Mouse (Mus musculus): Measurements from ENCODE around the gene Tmem229a. TPM values are rescaled to one million over a fixed set of nuclear protein-coding genes. Genes with fewer than 3 reads are reported as not detected.

The Tmem229a gene
- 3.9 and 4.5 TPM in 2 replicates for polyA plus RNA-seq (2015; fragmentation: Nextera tagmentation; extraction: Ambion mirVana)

DNA sequence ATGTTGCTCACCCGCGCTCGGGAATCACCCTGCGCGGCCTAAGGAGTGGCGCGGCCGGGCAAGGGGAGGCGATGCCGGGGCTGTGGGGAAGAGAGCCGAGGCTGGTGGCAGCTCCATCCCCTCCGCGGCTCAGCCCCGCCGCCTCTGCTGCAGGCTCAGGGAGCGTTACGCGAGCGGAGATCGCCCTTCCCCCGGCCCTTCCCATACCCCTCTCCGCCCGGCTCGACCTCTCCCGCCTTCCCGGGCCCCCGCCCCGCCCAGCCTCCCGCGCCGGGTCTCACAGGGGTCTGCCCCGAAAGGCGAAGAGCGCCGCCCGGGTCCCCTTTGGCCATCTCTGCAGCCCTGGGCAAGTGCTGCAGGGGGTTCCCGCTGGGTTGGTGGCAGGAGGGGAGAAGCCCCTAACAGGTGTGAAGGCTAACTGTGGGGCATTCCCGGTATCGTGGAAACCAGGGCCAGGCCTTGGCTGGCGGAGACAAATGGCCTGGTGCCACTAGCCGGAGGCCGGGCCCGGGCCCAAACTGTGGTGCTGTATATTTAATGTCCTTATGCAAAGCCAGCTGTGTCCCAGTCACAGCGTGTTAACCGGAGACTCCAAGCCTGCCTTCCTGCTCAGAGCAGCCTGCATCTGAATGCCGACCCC, at the start of gene Tmem229a:
TSS of gene Tmem229a (minus strand) at position 352 of the 640 bp plus-strand sequence.
- no peaks in the 10 kb centered on the region for H3K9me3 ChIP-seq
- peaks cover 13% of the 10 kb centered on the region for H3K4me1 ChIP-seq (replicated peaks)
- peak within 1 kb of the TSS; percentile 91 for H3K27ac ChIP-seq (replicated peaks)
- H3K36me3 ChIP-seq: no peaks in the 10 kb centered on the region
- peak within 1 kb of the TSS; percentile 68 for H3K4me3 ChIP-seq
- H3K9ac ChIP-seq: peak within 1 kb of the TSS; percentile 90
- WGBS: 1% methylated on average over 37 of the region's 46 CpGs
- peaks cover 5% of the 10 kb centered on the region for H3K27me3 ChIP-seq
- H3K4me2 ChIP-seq: peak within 1 kb of the TSS; percentile 86
- ATAC-seq (ENCODE audit: low read depth): peak; percentile 91

- Histone ChIP-seq H3K9me3 (no peaks in the 10 kb centered on the region), H3K27me3 (no peaks in the 10 kb centered on the region), H3K36me3 (no peaks in the 10 kb centered on the region), H3K4me2 (no peak overlapping the region), H3K4me1 (replicated peaks) (no peaks in the 10 kb centered on the region), H3K9ac (no peak overlapping the region), H3K4me3 (no peak overlapping the region), H3K27ac (replicated peaks) (no peak overlapping the region)
- WGBS: 66% methylated on average over 2 of the region's 2 CpGs
- no peak for ATAC-seq (ENCODE audit: low read depth)
These were observed 37.7 kb upstream of the Tmem229a start for GRCm38 (mm10) chr6:24993754-24994153.

DNA sequence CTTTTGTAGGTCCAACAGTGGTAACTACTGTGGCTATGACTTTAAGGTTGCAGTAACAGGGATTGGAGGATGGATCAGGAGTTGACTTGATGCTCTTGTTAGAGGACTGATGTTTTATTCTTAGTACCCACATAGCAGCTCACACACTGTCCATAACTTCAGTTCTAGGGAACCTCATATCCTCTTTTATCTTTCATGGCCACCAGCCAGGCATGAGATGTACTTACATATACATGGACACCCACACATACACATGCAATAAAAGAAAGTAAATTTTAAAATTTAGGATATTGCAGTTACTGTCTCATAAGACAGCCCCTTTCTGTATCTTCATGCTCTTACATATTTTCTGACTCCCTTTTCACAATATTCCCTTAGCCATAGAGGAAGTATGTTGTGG, 33.7 kb upstream of the Tmem229a start:
- no peaks in the 10 kb centered on the region for H3K27me3 ChIP-seq
- no peak overlapping the region for H3K4me2 ChIP-seq
- ATAC-seq (ENCODE audit: low read depth): no peak
- no peak overlapping the region for H3K27ac ChIP-seq (replicated peaks)
- H3K4me1 ChIP-seq (replicated peaks): no peaks in the 10 kb centered on the region
- no peak overlapping the region for H3K4me3 ChIP-seq
- H3K9me3 ChIP-seq: no peaks in the 10 kb centered on the region
- H3K36me3 ChIP-seq: no peaks in the 10 kb centered on the region
- no peak overlapping the region for H3K9ac ChIP-seq

GRCm38 (mm10) chr6:24976176-24976575, 20.1 kb upstream of the Tmem229a start:
- H3K9ac ChIP-seq: no peak overlapping the region
- H3K36me3 ChIP-seq: no peaks in the 10 kb centered on the region
- no peak overlapping the region for H3K27ac ChIP-seq (replicated peaks)
- no peaks in the 10 kb centered on the region for H3K27me3 ChIP-seq
- 55% methylated on average over 2 of the region's 2 CpGs for WGBS
- no peaks in the 10 kb centered on the region for H3K9me3 ChIP-seq
- H3K4me1 ChIP-seq (replicated peaks): no peaks in the 10 kb centered on the region
- H3K4me2 ChIP-seq: no peak overlapping the region
- ATAC-seq (ENCODE audit: low read depth): no peak
- no peak overlapping the region for H3K4me3 ChIP-seq

DNA sequence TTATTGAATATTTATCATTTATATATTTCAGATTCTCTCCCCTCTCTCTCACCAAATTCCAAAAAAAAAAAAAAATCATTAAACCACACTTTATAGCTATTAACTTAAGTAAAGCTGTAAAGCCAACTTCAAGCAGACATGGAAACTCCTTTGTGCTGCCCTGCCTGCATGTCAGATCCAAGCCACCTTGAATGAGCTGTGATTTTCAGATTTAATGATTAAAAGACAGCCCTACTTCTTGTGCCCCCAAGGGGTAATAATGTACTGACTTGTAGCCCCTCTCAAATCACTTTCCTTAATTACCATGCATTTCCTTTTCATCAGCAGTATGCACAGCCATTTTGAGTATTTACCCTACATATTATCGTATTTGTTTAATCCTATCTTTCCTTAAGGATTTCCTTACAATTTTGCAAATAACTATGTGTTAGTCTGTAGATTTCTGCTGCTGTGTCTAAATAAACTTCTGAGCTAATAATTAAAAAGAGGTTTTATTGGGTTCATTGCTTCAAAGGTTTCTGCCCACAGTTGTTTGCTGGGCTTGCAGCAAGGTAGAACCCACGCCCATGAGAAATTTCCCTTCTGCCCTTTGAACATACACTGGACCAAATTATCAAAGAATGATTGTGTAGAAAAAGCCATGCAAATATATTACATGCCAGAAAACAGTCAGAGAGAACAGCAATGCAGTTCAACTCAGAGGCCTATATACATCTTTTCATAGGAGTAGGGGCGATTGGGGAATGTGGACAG, 12.6 kb upstream of the Tmem229a start:
- H3K9ac ChIP-seq: no peak overlapping the region
- no peaks in the 10 kb centered on the region for H3K36me3 ChIP-seq
- 82% methylated on average over 3 of the region's 3 CpGs for WGBS
- H3K9me3 ChIP-seq: no peaks in the 10 kb centered on the region
- H3K4me3 ChIP-seq: no peak overlapping the region
- H3K27me3 ChIP-seq: no peaks in the 10 kb centered on the region
- no peak overlapping the region for H3K4me2 ChIP-seq
- ATAC-seq (ENCODE audit: low read depth): no peak
- H3K27ac ChIP-seq (replicated peaks): no peak overlapping the region
- H3K4me1 ChIP-seq (replicated peaks): no peaks in the 10 kb centered on the region

- no peaks in the 10 kb centered on the region for H3K4me1 ChIP-seq (replicated peaks)
- H3K27me3 ChIP-seq: no peaks in the 10 kb centered on the region
- 93% methylated on average over 7 of the region's 7 CpGs for WGBS
- no peak overlapping the region for H3K4me2 ChIP-seq
- H3K9me3 ChIP-seq: no peaks in the 10 kb centered on the region
- H3K27ac ChIP-seq (replicated peaks): no peak overlapping the region
- no peak for ATAC-seq (ENCODE audit: low read depth)
- no peaks in the 10 kb centered on the region for H3K36me3 ChIP-seq
- no peak overlapping the region for H3K4me3 ChIP-seq
- H3K9ac ChIP-seq: no peak overlapping the region
These were observed 11.6 kb upstream of the Tmem229a start for GRCm38 (mm10) chr6:24967726-24968125.

- H3K36me3 ChIP-seq: no peaks in the 10 kb centered on the region
- H3K9ac ChIP-seq: no peak overlapping the region
- no peaks in the 10 kb centered on the region for H3K27me3 ChIP-seq
- H3K4me2 ChIP-seq: no peak overlapping the region
- H3K27ac ChIP-seq (replicated peaks): no peak overlapping the region
- H3K4me3 ChIP-seq: no peak overlapping the region
- no peaks in the 10 kb centered on the region for H3K4me1 ChIP-seq (replicated peaks)
- H3K9me3 ChIP-seq: no peaks in the 10 kb centered on the region
- no peak for ATAC-seq (ENCODE audit: low read depth)
- 68% methylated on average over 2 of the region's 2 CpGs for WGBS
These were observed 10.0 kb upstream of the Tmem229a start for GRCm38 (mm10) chr6:24966010-24966682.

GRCm38 (mm10) chr6:24963754-24964153, 7.7 kb upstream of the Tmem229a start:
- Histone ChIP-seq H3K4me3 (no peak overlapping the region), H3K27ac (replicated peaks) (no peak overlapping the region), H3K36me3 (no peaks in the 10 kb centered on the region), H3K9ac (no peak overlapping the region), H3K4me2 (no peak overlapping the region), H3K4me1 (replicated peaks) (no peaks in the 10 kb centered on the region), H3K27me3 (no peaks in the 10 kb centered on the region), H3K9me3 (no peaks in the 10 kb centered on the region)
- ATAC-seq (ENCODE audit: low read depth): no peak
- WGBS: 88% methylated on average over 5 of the region's 5 CpGs

- Histone ChIP-seq H3K27ac (replicated peaks) (peak overlapping the region; percentile 91), H3K9ac (peak overlapping the region; percentile 90), H3K4me1 (replicated peaks) (peaks cover 13% of the 10 kb centered on the region), H3K27me3 (peaks cover 5% of the 10 kb centered on the region), H3K4me2 (peak overlapping the region; percentile 86), H3K36me3 (no peaks in the 10 kb centered on the region), H3K9me3 (no peaks in the 10 kb centered on the region), H3K4me3 (peak overlapping the region; percentile 68)
- WGBS: 0% methylated on average over 2 of the region's 5 CpGs
- ATAC-seq (ENCODE audit: low read depth): peak; percentile 54; the same call in 1 of the 2 replicates
These were observed 483 bp upstream of the Tmem229a start for GRCm38 (mm10) chr6:24956586-24956973.

DNA sequence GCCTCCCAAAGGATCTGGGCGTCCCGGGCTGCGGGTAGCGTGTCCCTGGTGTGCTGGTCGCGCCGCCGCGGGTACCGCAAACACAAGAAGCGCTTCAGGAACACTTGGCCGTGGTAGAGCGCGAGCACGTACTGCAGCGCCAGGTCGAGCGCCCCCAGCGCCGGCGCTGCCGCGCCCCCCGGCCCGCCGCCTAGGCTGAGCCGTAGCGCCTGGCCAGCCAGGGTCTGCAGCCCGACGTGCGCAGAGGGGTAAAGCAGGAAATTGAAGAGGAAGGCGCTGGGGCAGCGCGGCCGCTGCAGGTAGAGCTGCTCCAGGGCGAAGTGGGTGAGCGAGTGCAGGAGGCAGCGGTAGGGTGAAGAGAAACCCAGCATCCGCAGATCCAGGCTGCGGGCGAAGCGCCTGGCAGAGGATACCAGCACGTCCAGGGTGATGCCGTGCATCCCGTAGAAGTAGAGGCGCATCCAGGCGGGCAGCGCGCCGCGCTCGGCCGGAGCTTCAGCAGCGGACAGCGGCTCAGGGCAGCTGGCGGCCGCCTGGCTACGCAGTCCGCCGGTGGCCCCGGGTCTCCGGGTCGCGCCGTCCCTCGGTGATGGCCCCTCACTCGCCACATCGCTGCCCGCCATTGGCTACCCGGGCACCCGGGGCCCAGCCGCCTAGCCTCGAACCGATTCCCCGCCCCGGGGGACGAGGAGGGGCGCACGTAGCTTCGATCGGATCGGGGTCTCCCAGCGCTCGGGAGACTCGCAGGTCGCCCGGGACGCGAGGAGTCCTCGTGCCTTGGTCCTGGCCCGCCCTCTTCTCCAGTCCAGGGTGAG, 759 bp downstream of the Tmem229a start:
- peak; percentile 89 for ATAC-seq (ENCODE audit: low read depth)
- no peaks in the 10 kb centered on the region for H3K9me3 ChIP-seq
- H3K27me3 ChIP-seq: peaks cover 5% of the 10 kb centered on the region
- peak overlapping the region; percentile 68 for H3K4me3 ChIP-seq
- peak overlapping the region; percentile 90 for H3K9ac ChIP-seq
- no peaks in the 10 kb centered on the region for H3K36me3 ChIP-seq
- peak overlapping the region; percentile 91 for H3K27ac ChIP-seq (replicated peaks)
- H3K4me1 ChIP-seq (replicated peaks): peaks cover 13% of the 10 kb centered on the region
- under 1% methylated on average over 85 of the region's 91 CpGs for WGBS
- peak overlapping the region; percentile 86 for H3K4me2 ChIP-seq

DNA sequence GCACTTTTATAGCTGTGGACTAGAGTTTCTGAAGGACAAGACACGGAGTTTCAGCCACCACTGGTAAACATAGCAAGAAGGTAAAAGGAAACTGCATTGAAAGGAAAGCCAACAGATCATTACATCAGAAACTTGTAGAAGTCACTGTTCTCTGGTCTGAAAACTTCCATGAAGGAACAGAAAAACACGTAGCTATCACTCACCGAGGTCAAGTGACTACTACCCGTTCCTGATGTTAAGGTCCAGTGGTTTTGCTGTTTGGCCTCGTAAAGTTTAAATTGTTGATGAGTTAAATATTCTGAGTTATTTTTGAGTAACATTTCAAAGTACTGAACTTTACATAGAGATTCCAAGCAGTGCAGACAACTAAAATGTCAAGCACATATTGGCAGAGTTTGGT, 2.0 kb downstream of the Tmem229a start:
- H3K4me1 ChIP-seq (replicated peaks): peaks cover 13% of the 10 kb centered on the region
- no peak overlapping the region for H3K9ac ChIP-seq
- ATAC-seq (ENCODE audit: low read depth): no peak
- H3K4me3 ChIP-seq: 0 out of 2 replicates have a peak overlapping the region, but pooled peaks have one; percentile 2
- WGBS: 83% methylated on average over 5 of the region's 5 CpGs
- peaks cover 5% of the 10 kb centered on the region for H3K27me3 ChIP-seq
- no peak overlapping the region for H3K27ac ChIP-seq (replicated peaks)
- H3K4me2 ChIP-seq: peak overlapping the region; percentile 86
- H3K9me3 ChIP-seq: no peaks in the 10 kb centered on the region
- no peaks in the 10 kb centered on the region for H3K36me3 ChIP-seq

Data from neural tube, embryonic 13.5 days (tissue).